Mouse (Mus musculus) embryonic fibroblast, embryonic 13.5 days (primary cell): ENCODE measurements at regions not wholly inside any gene's neighbourhood (a gene's known extent, or its start where the extent isn't known, plus 50 kb on each side); places are given as distances from the start of the nearest gene placed in this dataset.

Experiments used
- CTCF ChIP-seq: IDR thresholded peaks from 2 replicates; pipeline ENCODE4 v1.5.1; 2011; ENCODE audit warnings: mild to moderate bottlenecking, control low read depth, low read length, moderate library complexity, borderline replicate concordance; ENCODE audit not compliant: insufficient read depth
- POLR2A ChIP-seq: IDR thresholded peaks from 2 replicates; pipeline ENCODE4 v1.6.1; 2011; ENCODE audit warnings: low read depth, mild to moderate bottlenecking, control low read depth, low read length, moderate library complexity

DNA sequence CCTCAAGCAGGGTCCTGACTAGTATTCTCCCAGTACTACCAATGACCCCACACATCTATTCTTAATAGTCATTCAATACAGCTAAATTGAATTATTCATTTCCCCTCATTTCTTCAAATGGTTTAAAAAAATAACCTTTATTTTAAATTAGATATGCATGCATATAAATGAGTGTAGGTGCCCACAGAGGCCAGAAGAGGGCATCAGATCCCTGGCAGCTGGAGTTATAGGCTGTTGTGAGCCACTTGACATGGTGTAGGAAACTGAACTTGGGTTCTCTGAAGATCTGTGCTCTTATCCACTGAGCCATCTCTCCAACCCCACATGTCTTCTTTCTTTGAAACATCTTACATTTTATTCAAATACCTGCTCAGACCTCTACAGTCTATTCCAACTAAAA lies 77.8 kb upstream of the Pgrmc2 start:
- TF ChIP-seq CTCF: no peak
- no peak for TF ChIP-seq POLR2A
